Mouse (Mus musculus): Measurements from ENCODE around the gene Igfbp3.

Gene Igfbp3

DNA sequence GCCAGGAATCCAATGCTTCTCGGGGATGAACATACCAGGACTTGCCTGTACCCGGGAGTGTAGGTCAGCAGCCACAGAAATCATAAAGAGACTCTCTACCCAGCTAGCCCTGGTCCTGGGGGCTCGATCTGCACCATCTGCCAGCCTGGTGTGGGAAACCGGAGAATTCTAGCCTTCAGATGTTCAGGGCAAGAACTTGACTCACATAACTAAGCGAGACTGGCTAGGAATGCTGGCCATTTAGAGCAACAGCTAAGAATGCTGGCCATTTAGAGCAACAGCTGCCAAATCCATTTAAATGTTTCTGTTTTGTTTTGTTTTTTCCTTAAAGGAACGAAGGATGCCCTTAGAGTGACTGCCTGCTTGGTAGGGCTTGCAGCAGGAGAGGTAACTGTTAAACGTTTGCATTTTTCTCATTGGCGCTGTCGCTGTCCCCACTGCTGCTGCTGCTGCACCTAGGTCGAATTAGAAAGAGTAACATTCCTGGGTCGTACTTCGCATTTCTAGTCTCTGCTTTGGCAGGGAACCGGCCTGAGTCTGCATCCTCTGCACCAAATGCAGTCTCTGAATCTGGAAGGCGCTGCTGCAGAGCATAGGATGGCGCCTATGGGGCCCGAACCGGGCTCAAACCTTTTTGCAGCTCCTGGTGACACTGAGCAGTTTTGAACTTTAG, 1.5 kb downstream of the Igfbp3 start:
- peak; percentile 47 for DNase-seq (ENCODE audit: extremely low spot score, low spot score)

GRCm38 (mm10) chr11:7211211-7211610, 2.5 kb downstream of the Igfbp3 start:
- DNase-seq (ENCODE audit: extremely low spot score, low spot score): peak; percentile 48

- peak; percentile 85 for DNase-seq (ENCODE audit: extremely low spot score, low spot score)
Observed at GRCm38 (mm10) chr11:7210343-7210742, 3.4 kb downstream of the Igfbp3 start.

- no peak for DNase-seq (ENCODE audit: extremely low spot score, low spot score)
Observed at GRCm38 (mm10) chr11:7203846-7204245, 9.9 kb downstream of the Igfbp3 start.

DNA sequence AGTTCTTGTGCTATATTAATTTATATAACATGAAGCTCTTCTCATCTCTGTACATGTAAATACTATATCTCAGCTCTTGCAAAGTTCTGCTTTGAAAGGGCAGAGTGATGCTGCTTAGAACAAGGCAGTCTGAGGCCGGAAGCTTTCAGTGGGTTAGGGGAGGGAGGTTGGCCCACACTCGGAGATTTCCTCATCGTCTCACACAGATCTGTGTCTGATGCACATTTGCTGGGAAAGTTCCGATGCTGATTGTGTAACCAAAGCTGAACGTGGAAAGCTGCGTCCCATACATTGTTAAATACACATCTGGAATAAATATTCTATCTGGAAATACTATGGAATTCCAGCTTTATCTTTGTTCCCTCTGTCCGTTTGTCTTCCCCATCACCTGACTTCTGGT, 11.5 kb downstream of the Igfbp3 start:
- no peak for DNase-seq (ENCODE audit: extremely low spot score, low spot score)

- no peak for DNase-seq (ENCODE audit: extremely low spot score, low spot score)
Observed at GRCm38 (mm10) chr11:7200393-7200783, 13.3 kb downstream of the Igfbp3 start.

DNA sequence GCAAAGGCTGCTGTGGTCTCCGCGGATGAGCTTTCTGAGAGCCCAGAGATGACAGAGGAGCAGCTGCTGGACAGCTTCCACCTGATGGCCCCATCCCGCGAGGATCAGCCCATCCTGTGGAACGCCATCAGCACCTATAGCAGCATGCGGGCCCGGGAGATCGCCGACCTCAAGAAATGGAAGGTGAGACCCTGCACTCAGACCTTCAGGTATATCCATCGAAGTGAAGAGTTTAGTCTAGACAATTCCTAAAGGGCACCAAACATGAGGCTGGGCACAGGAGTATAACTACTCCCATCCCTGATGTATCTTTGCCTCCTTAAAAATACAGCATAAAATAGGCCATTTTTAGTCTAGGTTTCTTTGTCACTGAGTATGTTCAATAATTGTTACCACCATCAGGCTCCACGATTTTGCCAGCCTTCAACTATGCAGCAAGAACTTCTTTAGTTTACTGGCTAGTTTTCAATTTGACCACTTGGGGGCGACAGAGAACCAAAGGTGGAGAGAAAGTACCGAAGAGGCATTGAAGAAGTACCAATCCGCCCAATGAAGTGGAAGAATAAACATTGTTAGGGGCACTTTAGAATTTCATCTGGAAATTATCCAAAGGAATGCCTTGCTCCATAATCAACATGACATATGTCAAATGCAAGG, 13.9 kb downstream of the Igfbp3 start:
- DNase-seq (ENCODE audit: extremely low spot score, low spot score): peak; percentile 48

- DNase-seq (ENCODE audit: extremely low spot score, low spot score): no peak
Observed at GRCm38 (mm10) chr11:7198481-7199256, 15.1 kb downstream of the Igfbp3 start.

- no peak for DNase-seq (ENCODE audit: extremely low spot score, low spot score)
Observed at GRCm38 (mm10) chr11:7198006-7198405, 15.7 kb downstream of the Igfbp3 start.

- no peak for DNase-seq (ENCODE audit: extremely low spot score, low spot score)
Observed at GRCm38 (mm10) chr11:7197491-7197941, 16.2 kb downstream of the Igfbp3 start, which contains the start of gene Igfbp1. Gene Igfbp1 (plus strand): TSS chr11:7197782.

DNA sequence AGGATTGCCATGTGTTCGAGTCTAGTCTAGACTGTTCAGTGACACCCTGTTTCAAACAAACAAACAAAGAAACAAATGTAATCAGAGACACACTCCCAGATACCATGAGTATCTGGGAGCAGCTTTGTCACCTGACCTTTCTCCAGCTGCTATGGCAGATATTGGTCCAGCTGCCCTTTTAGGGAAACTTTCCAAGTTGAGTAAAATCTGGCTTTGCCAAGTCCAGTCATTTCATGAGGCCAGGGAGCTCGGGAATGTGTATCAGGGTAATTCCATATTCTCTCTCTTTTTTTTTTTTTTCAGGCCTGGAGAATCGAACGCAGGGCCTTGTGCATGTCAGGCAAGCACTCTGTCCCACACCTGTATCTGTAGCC, 18.4 kb downstream of the Igfbp3 start:
- no peak for DNase-seq (ENCODE audit: extremely low spot score, low spot score)

DNA sequence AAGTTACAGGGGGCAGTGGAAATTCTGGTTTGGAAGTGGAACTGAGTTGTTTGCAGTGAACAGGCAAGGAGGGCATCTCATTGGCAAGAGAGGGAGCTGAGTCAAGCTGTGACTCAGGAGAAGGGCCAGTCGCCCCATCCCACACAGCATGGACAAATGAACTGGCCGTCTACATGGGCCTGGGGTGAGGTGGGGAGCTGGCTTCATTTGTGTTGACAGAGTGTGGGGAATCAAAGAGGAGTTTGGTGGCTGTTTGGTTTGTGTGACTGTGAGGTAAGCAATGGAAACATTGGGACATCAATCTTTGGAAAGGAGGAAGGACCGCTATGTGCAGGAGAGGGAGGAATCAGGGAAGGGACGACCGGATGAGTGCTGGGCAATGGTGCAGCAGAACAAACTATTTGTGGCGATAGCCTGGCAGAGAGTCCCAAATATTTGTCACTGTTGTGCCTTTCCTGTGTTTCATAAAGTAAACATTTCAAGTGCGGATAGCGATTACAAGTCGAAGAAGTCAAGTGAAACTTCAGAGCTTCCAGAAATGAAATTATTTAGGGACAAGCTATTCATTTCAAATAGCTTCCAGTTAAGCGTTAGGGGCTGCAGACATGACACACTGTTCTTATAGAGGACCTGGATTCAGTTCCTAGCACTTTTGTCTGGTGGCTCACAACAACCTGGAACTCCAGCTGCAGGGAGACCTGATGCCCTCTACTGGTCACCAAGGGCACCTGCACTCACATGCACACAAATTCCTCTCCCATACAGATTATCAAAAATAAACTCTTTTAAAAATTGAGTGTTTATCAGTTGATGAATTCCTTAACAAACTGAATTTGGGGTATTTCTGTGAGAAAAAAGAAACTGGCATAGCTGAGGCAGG, 19.1 kb downstream of the Igfbp3 start:
- DNase-seq (ENCODE audit: extremely low spot score, low spot score): no peak

- no peak for DNase-seq (ENCODE audit: extremely low spot score, low spot score)
Observed at GRCm38 (mm10) chr11:7193134-7193533, 20.6 kb downstream of the Igfbp3 start.

- no peak for DNase-seq (ENCODE audit: extremely low spot score, low spot score)
Observed at GRCm38 (mm10) chr11:7192710-7193109, 21.0 kb downstream of the Igfbp3 start.

- no peak for DNase-seq (ENCODE audit: extremely low spot score, low spot score)
Observed at GRCm38 (mm10) chr11:7188469-7188868, 25.3 kb downstream of the Igfbp3 start, which contains the start of gene Gm11985. Gene Gm11985 (minus strand): TSS chr11:7188569.

- no peak for DNase-seq (ENCODE audit: extremely low spot score, low spot score)
Observed at GRCm38 (mm10) chr11:7187472-7187871, 26.3 kb downstream of the Igfbp3 start.

DNA sequence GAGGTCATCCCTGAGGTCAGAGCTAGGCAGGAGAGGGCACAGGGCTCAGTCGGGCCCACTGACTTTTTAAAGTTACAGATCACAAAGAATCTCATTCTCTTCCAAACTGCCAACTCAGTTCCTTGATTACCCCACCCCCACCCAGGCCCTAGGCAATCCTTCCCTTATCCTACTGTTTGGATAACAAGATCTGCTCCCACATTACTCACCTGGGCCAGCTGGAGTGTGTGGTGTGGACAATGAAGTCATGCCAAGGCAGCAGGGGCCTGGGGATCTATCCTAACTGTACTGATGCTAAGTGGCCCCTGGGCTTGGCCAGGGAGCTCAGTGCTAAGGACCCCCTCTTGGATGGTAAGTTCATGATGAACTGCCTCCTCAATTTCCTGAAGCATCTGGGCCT, 29.3 kb downstream of the Igfbp3 start:
- DNase-seq (ENCODE audit: extremely low spot score, low spot score): no peak

GRCm38 (mm10) chr11:7182409-7183042, 31.2 kb downstream of the Igfbp3 start:
- no peak for DNase-seq (ENCODE audit: extremely low spot score, low spot score)

GRCm38 (mm10) chr11:7179276-7179675, 34.4 kb downstream of the Igfbp3 start:
- no peak for DNase-seq (ENCODE audit: extremely low spot score, low spot score)

DNA sequence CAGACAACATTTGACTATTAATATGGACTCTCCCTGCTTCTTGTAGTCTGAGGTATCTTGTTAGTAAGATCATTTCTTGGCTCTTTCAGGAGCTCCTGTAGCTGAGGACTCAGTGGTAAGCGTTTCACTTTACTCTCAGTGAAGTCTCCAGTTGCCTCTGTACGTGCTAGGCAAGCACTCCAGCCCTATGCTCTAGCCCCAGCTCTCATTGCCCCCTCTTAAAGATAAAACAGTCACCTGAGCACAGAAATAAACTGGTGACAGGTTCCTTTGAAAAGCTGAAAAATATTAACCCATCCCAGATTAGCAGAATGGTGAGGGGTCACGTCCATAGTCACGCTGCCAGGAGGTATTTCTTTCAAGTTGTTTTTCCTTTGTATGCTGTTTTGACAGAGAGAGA, 35.0 kb downstream of the Igfbp3 start:
- DNase-seq (ENCODE audit: extremely low spot score, low spot score): no peak

- no peak for DNase-seq (ENCODE audit: extremely low spot score, low spot score)
Observed at GRCm38 (mm10) chr11:7173664-7174063, 40.1 kb downstream of the Igfbp3 start.
